Mouse (Mus musculus): Measurements from ENCODE around the gene Zfp385b.

- TF ChIP-seq CTCF (IDR thresholded peaks at IDR 0.05) (no peak), POLR2A (IDR thresholded peaks at IDR 0.05; ENCODE audit: insufficient read depth, low read depth, low read length) (no peak)
Measured at GRCm38 (mm10) chr2:77444282-77444681, 375.2 kb downstream of the Zfp385b start.
